Mouse (Mus musculus): Measurements from ENCODE around the gene Mb21d2. TPM values are rescaled to one million over a fixed set of nuclear protein-coding genes. Genes with fewer than 3 reads are reported as not detected.
A peak's percentile ranks its signal among the peaks of the same experiment; 100 is the strongest.

Gene Mb21d2
- total and polyA plus RNA-seq, 3 experiments = 7.7 to 8.3 (median 8.2) TPM

DNA sequence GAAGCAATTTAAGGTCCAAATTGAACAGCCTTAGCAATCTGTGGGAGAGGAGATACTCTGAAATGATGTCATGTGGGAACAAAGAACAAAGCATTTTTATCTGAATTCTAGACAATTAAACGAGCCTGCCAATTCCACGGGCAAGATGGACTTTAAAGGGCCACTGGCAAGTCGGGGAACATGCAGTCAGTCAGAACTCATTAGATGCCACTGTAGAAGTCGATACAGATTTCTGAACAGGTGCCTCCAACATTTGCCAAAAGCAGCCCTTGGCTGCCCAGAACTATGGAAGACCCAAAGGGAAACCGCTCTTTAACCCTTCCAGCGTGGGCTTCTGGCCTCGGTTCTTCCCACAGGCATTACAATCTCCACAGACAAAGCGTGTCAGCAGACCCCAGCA lies 45.8 kb downstream of the Mb21d2 start:
- Histone ChIP-seq H3K27me3 (ENCODE audit: control insufficient read depth, insufficient read depth, low read length) (no peaks in the 10 kb centered on the region), H3K4me3 (no peak overlapping the region), H3K4me1 (ENCODE audit: control insufficient read depth, insufficient read depth, low read length) (peaks cover 5% of the 10 kb centered on the region), H3K36me3 (ENCODE audit: control insufficient read depth, insufficient read depth, low read length) (no peaks in the 10 kb centered on the region), H3K9ac (ENCODE audit: low read depth, low read length) (no peak overlapping the region), H3K27ac (no peak overlapping the region), H3K79me2 (replicated peaks; ENCODE audit: control insufficient read depth, insufficient read depth, low read length) (no peaks in the 10 kb centered on the region)
- TF ChIP-seq EP300 (IDR thresholded peaks at IDR 0.05; ENCODE audit: insufficient read depth, low read depth, low read length) = no peak
- TF ChIP-seq CTCF (IDR thresholded peaks at IDR 0.05) = no peak
- no peak for TF ChIP-seq POLR2A (IDR thresholded peaks at IDR 0.05; ENCODE audit: insufficient read depth, low read depth, low read length)
- intact Hi-C loops (cut with DNase I) = loop anchor here (5.0 kb wide), 1 partner anchor 44 kb away; the partner anchor contains the start of gene Mb21d2
- DNase-seq = no peak
- 63% methylated on average over 8 of the region's 8 CpGs for whole genome bisulfite sequencing

- Histone ChIP-seq H3K4me3 (no peak overlapping the region), H3K27ac (no peak overlapping the region)
Measured at GRCm38 (mm10) chr16:28882687-28883428, 46.6 kb downstream of the Mb21d2 start.

DNA sequence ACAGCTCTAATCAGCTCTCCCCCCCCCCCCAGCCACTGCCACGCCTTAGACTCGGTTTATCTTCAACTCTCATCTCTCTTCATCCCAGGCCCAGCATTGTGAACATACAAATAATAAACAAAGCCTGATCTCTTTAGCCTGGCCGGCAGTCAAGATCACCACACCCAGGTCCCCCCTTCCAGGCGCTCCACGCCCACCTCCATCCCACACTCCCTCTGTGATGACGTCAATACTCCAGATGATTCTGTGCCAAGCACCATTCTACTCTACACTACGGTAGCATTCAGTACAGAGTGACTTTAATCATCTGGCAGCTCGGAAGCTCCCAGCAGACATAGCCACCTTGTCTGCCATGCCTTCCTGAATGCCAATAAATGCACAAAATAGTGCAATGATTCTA lies 47.7 kb downstream of the Mb21d2 start:
- peaks cover 5% of the 10 kb centered on the region for H3K4me1 ChIP-seq (ENCODE audit: control insufficient read depth, insufficient read depth, low read length)
- H3K27ac ChIP-seq = no peak overlapping the region
- no peaks in the 10 kb centered on the region for H3K27me3 ChIP-seq (ENCODE audit: control insufficient read depth, insufficient read depth, low read length)
- H3K9ac ChIP-seq (ENCODE audit: low read depth, low read length) = no peak overlapping the region
- DNase-seq = peak; percentile 24 to 35
- intact Hi-C loops (cut with DNase I) = loop anchor here (5.0 kb wide), 1 partner anchor 46 kb away; the partner anchor contains the start of gene Mb21d2
- no peak overlapping the region for H3K4me3 ChIP-seq
- WGBS = 31% methylated on average over 8 of the region's 8 CpGs
- H3K79me2 ChIP-seq (replicated peaks; ENCODE audit: control insufficient read depth, insufficient read depth, low read length) = no peaks in the 10 kb centered on the region
- no peaks in the 10 kb centered on the region for H3K36me3 ChIP-seq (ENCODE audit: control insufficient read depth, insufficient read depth, low read length)
- TF ChIP-seq EP300 (IDR thresholded peaks at IDR 0.05; ENCODE audit: insufficient read depth, low read depth, low read length) = no peak
- no peak for TF ChIP-seq CTCF (IDR thresholded peaks at IDR 0.05)
- TF ChIP-seq POLR2A (IDR thresholded peaks at IDR 0.05; ENCODE audit: insufficient read depth, low read depth, low read length) = no peak

More at GRCm38 (mm10) chr16:28882687-28883428, 46.6 kb downstream of the Mb21d2 start:
- no peak for DNase-seq
- TF ChIP-seq CTCF (IDR thresholded peaks at IDR 0.05) (no peak), EP300 (IDR thresholded peaks at IDR 0.05; ENCODE audit: insufficient read depth, low read depth, low read length) (no peak), POLR2A (IDR thresholded peaks at IDR 0.05; ENCODE audit: insufficient read depth, low read depth, low read length) (no peak)
- no peaks in the 10 kb centered on the region for H3K27me3 ChIP-seq (ENCODE audit: control insufficient read depth, insufficient read depth, low read length)
- no peaks in the 10 kb centered on the region for H3K79me2 ChIP-seq (replicated peaks; ENCODE audit: control insufficient read depth, insufficient read depth, low read length)
- intact Hi-C loops (cut with DNase I) = loop anchor here (5.0 kb wide), 1 partner anchor 44 kb away; the partner anchor contains the start of gene Mb21d2
- H3K4me1 ChIP-seq (ENCODE audit: control insufficient read depth, insufficient read depth, low read length) = peaks cover 5% of the 10 kb centered on the region
- H3K9ac ChIP-seq (ENCODE audit: low read depth, low read length) = no peak overlapping the region
- 29% methylated on average over 21 of the region's 21 CpGs for WGBS
- H3K36me3 ChIP-seq (ENCODE audit: control insufficient read depth, insufficient read depth, low read length) = no peaks in the 10 kb centered on the region

GRCm38 (mm10) chr16:28880756-28881155 lies 48.7 kb downstream of the Mb21d2 start:
- Histone ChIP-seq H3K36me3 (ENCODE audit: control insufficient read depth, insufficient read depth, low read length) (no peaks in the 10 kb centered on the region), H3K27me3 (ENCODE audit: control insufficient read depth, insufficient read depth, low read length) (no peaks in the 10 kb centered on the region), H3K4me3 (no peak overlapping the region), H3K27ac (no peak overlapping the region), H3K9ac (ENCODE audit: low read depth, low read length) (no peak overlapping the region), H3K4me1 (ENCODE audit: control insufficient read depth, insufficient read depth, low read length) (peaks cover 5% of the 10 kb centered on the region), H3K79me2 (replicated peaks; ENCODE audit: control insufficient read depth, insufficient read depth, low read length) (no peaks in the 10 kb centered on the region)
- intact Hi-C loops (cut with DNase I) = loop anchor here (5.0 kb wide), 1 partner anchor 47 kb away; the partner anchor contains the start of gene Mb21d2
- 60% methylated on average over 8 of the region's 8 CpGs for WGBS
- no peak for TF ChIP-seq EP300 (IDR thresholded peaks at IDR 0.05; ENCODE audit: insufficient read depth, low read depth, low read length)
- TF ChIP-seq CTCF (IDR thresholded peaks at IDR 0.05) = no peak
- TF ChIP-seq POLR2A (IDR thresholded peaks at IDR 0.05; ENCODE audit: insufficient read depth, low read depth, low read length) = no peak
- no peak for DNase-seq

DNA sequence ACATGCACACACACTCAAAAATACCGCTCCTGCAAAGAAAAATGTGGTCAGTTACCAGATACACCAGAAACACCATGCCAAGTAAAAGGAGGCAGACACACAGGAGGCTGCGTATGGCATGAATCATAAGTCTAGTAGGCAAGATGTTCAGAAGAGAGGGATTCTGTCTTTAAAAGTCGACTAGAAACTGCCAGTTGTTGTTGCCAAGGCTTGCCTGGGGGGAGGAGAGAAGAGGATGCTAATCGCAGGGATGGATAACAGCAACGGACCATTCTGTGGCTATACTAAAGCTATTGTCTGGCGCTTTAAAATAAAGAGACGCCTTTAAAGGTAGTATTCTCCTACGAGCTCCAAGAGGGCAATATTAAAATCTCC lies 49.2 kb downstream of the Mb21d2 start:
- no peak for DNase-seq
- H3K36me3 ChIP-seq (ENCODE audit: control insufficient read depth, insufficient read depth, low read length) = no peaks in the 10 kb centered on the region
- peaks cover 5% of the 10 kb centered on the region for H3K4me1 ChIP-seq (ENCODE audit: control insufficient read depth, insufficient read depth, low read length)
- H3K4me3 ChIP-seq = no peak overlapping the region
- intact Hi-C loops (cut with DNase I) = loop anchor here (5.0 kb wide), 1 partner anchor 47 kb away; the partner anchor contains the start of gene Mb21d2
- 73% methylated on average over 8 of the region's 8 CpGs for WGBS
- no peak overlapping the region for H3K27ac ChIP-seq
- TF ChIP-seq EP300 (IDR thresholded peaks at IDR 0.05; ENCODE audit: insufficient read depth, low read depth, low read length) (no peak), POLR2A (IDR thresholded peaks at IDR 0.05; ENCODE audit: insufficient read depth, low read depth, low read length) (no peak), CTCF (IDR thresholded peaks at IDR 0.05) (no peak)
- H3K27me3 ChIP-seq (ENCODE audit: control insufficient read depth, insufficient read depth, low read length) = no peaks in the 10 kb centered on the region
- H3K79me2 ChIP-seq (replicated peaks; ENCODE audit: control insufficient read depth, insufficient read depth, low read length) = no peaks in the 10 kb centered on the region
- no peak overlapping the region for H3K9ac ChIP-seq (ENCODE audit: low read depth, low read length)

Data from heart, adult 2 months (tissue).